Mouse (Mus musculus) heart, adult 2 months (tissue): ENCODE measurements at regions not wholly inside any gene's neighbourhood (a gene's known extent, or its start where the extent isn't known, plus 50 kb on each side); places are given as distances from the start of the nearest gene placed in this dataset.

Experiments
- CTCF ChIP-seq: fragments of 200-600 bp; IDR thresholded peaks from 2 replicates; pipeline ENCODE4 v1.8.1; 2022; ENCODE audit warnings: antibody characterized with exemption, mild to moderate bottlenecking, moderate library complexity
- POLR2A ChIP-seq: fragments of 200-500 bp; IDR thresholded peaks from 2 replicates; pipeline ENCODE4 v1.6.1; 2011; ENCODE audit warnings: mild to moderate bottlenecking, low read depth, low read length, control low read depth; ENCODE audit not compliant: insufficient read depth

DNA sequence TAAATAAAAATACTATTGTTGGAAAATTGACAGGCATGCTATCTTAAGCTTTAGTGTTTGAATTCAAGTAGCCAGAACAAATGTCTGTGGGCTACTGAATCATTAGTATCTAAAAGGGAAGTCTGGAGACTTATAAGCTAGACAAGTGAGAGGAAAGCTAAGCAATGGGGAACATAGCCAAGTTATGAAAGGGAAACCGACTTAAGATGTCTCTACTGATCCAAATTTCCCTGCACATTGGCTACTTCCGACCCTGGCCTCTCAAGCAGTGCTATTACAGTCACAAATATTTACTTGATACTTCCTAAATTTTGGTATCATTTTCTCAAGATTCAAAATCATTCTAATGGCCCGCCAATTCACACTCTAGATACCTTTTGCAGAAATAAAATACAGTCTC is 65.4 kb upstream of the Rps6ka3 start:
- TF ChIP-seq CTCF (no peak), POLR2A (no peak)
